ENCODE assay signal across 29 mouse cellular contexts in the genomic region with DNA sequence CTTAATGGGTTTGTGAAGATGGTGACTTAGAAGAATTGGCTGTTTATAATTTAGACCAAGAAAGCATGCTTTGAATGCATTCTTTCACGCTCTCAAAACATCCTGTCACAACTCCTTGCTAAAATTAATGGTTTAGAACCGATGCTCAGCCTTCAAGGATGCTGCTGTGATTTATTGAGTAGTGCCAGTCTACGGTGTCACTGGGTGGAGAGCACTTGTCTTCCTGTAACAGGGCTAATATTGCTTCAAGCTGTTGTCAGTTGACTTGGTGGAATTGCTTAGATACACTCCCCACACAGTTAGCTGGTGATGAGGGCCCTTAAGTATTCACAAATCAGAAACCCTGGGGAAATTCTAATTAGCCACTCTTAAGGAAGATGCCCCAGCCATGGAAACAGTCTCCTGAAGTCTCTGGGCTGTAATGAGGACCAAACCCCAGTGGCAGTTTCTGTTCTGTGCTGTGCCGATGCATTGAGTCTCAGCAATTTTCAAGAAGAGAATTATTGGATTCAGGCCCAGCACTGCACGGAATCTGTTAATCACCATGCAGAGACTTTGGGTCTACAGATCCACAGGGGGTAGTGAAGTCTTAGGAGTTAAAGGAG. TPM values are rescaled to one million over a fixed set of nuclear protein-coding genes. Genes with fewer than 3 reads are reported as not detected.
DNase-seq lines count a peak whose midpoint lies in the region; ATAC-seq and TF ChIP-seq lines count a peak whose summit lies in the region.
"Had no signal": no experiment of that assay in that cellular context is flagged by ENCODE, and none has a peak within 500 bp of the region (broad histone marks: within the 10 kb centered on the region; RNA-seq: fewer than 3 reads in every experiment).

No protein-coding gene starts in this region.

- H3K9ac ChIP-seq in forebrain, embryonic 14.5 days (ENCODE audit: low read length): no peak overlapping the region
- H3K9ac ChIP-seq in forebrain, embryonic 13.5 days: no peak overlapping the region
- H3K9ac ChIP-seq in kidney, embryonic 14.5 days (ENCODE audit: low read depth, low read length): no peak overlapping the region
- H3K9ac ChIP-seq in kidney, postnatal 0 days (ENCODE audit: low read depth, low read length): no peak overlapping the region
- H3K9ac ChIP-seq: embryonic facial prominence, embryonic 15.5 days; heart, embryonic 12.5 days; heart, embryonic 15.5 days; hindbrain, embryonic 15.5 days had no signal

- no peak for ATAC-seq in forebrain, embryonic 14.5 days
- no peak for ATAC-seq in forebrain, embryonic 13.5 days
- ATAC-seq in kidney, embryonic 14.5 days (ENCODE audit: low FRiP score, low TSS enrichment): peak; percentile 60; the same call in 1 of the 2 replicates
- ATAC-seq in kidney, postnatal 0 days (replicated peaks; ENCODE audit: low FRiP score, low read depth): no peak; the same call in 1 of the 2 replicates
- ATAC-seq: CD4-positive, CD25-positive, alpha-beta regulatory T cell, adult 4 months had no signal

- H3K4me3 ChIP-seq in forebrain, embryonic 14.5 days (ENCODE audit: low read depth, low read length): no peak overlapping the region
- H3K4me3 ChIP-seq in forebrain, embryonic 13.5 days: no peak overlapping the region
- no peak overlapping the region for H3K4me3 ChIP-seq in kidney, embryonic 14.5 days (ENCODE audit: low read length)
- H3K4me3 ChIP-seq in kidney, postnatal 0 days (replicated peaks; ENCODE audit: low read depth, low read length): no peak overlapping the region
- H3K4me3 ChIP-seq: embryonic facial prominence, embryonic 15.5 days; heart, embryonic 12.5 days; heart, embryonic 15.5 days; hindbrain, embryonic 10.5 days; hindbrain, embryonic 15.5 days had no signal

- H3K27ac ChIP-seq in forebrain, embryonic 14.5 days (ENCODE audit: low read depth, low read length): no peak overlapping the region
- no peak overlapping the region for H3K27ac ChIP-seq in forebrain, embryonic 13.5 days
- no peak overlapping the region for H3K27ac ChIP-seq in kidney, embryonic 14.5 days (ENCODE audit: low read depth, low read length)
- no peak overlapping the region for H3K27ac ChIP-seq in kidney, postnatal 0 days
- H3K27ac ChIP-seq: embryonic facial prominence, embryonic 15.5 days; heart, embryonic 15.5 days; hindbrain, embryonic 10.5 days; hindbrain, embryonic 15.5 days had no signal

- TF ChIP-seq CTCF in kidney, postnatal 0 days (IDR thresholded peaks at IDR 0.05; ENCODE audit: low read depth): no peak
- TF ChIP-seq CTCF in brain, embryonic 14.5 days (IDR thresholded peaks at IDR 0.05; ENCODE audit: borderline replicate concordance, extremely low read depth, insufficient read depth, insufficient read length): no peak

- DNase-seq in forebrain, embryonic 14.5 days (ENCODE audit: low spot score): peak; percentile 4
- DNase-seq in kidney, adult 8-10 months: no peak
- peak; percentile 53 for DNase-seq in kidney, postnatal 0 days (ENCODE audit: low spot score)
- DNase-seq in kidney, postnatal 25 days: no peak
- peak; percentile 52 for DNase-seq in brain, embryonic 14.5 days (ENCODE audit: low read depth)
- no peak for DNase-seq in liver
- DNase-seq: adrenal gland, adult 2 months; adrenal gland, postnatal 14 days; cerebellum, adult 11-12 months; cerebellum, adult 8-10 months; cerebellum, postnatal 10 days; cerebellum, postnatal 36 days; embryo, embryonic 11 days; gastrocnemius, postnatal 25 days; heart, adult 18-20 months; heart, postnatal 10 days; heart, postnatal 36 days had no signal

- TF ChIP-seq POLR2A in brain, embryonic 14.5 days (IDR thresholded peaks at IDR 0.05; ENCODE audit: borderline replicate concordance, extremely low read depth, insufficient read depth, insufficient read length, poor library complexity, severe bottlenecking): no peak

- no peaks in the 10 kb centered on the region for H3K27me3 ChIP-seq in forebrain, embryonic 14.5 days (replicated peaks; ENCODE audit: control insufficient read depth, insufficient read depth, low read length)
- H3K27me3 ChIP-seq in forebrain, embryonic 13.5 days: no peaks in the 10 kb centered on the region
- no peaks in the 10 kb centered on the region for H3K27me3 ChIP-seq in kidney, embryonic 14.5 days (ENCODE audit: control insufficient read depth, insufficient read depth, low read length)
- no peaks in the 10 kb centered on the region for H3K27me3 ChIP-seq in kidney, postnatal 0 days (ENCODE audit: insufficient read depth, low read length)
- H3K27me3 ChIP-seq: embryonic facial prominence, embryonic 15.5 days; heart, embryonic 12.5 days; heart, embryonic 15.5 days; hindbrain, embryonic 15.5 days had no signal

- WGBS in forebrain, embryonic 14.5 days: 51% methylated on average over 5 of the region's 5 CpGs
- WGBS in forebrain, embryonic 13.5 days: 61% methylated on average over 5 of the region's 5 CpGs
- 49% methylated on average over 5 of the region's 5 CpGs for WGBS in kidney, embryonic 14.5 days
- 52% methylated on average over 5 of the region's 5 CpGs for WGBS in kidney, postnatal 0 days

- H3K9me3 ChIP-seq in forebrain, embryonic 14.5 days (replicated peaks; ENCODE audit: control insufficient read depth, low read length): no peaks in the 10 kb centered on the region
- H3K9me3 ChIP-seq in forebrain, embryonic 13.5 days (replicated peaks): no peaks in the 10 kb centered on the region
- H3K9me3 ChIP-seq in kidney, embryonic 14.5 days (ENCODE audit: control insufficient read depth, low read length): no peaks in the 10 kb centered on the region
- no peaks in the 10 kb centered on the region for H3K9me3 ChIP-seq in kidney, postnatal 0 days (replicated peaks; ENCODE audit: low read length)
- H3K9me3 ChIP-seq: embryonic facial prominence, embryonic 15.5 days; heart, embryonic 12.5 days; heart, embryonic 15.5 days; hindbrain, embryonic 10.5 days; hindbrain, embryonic 15.5 days had no signal

- no peaks in the 10 kb centered on the region for H3K4me1 ChIP-seq in forebrain, embryonic 14.5 days (ENCODE audit: control insufficient read depth, insufficient read depth, low read length)
- 0 out of 2 replicates have a peak, but pooled peaks cover 5% of the 10 kb centered on the region for H3K4me1 ChIP-seq in forebrain, embryonic 13.5 days
- H3K4me1 ChIP-seq in kidney, embryonic 14.5 days (ENCODE audit: control insufficient read depth, insufficient read depth, low read length): no peaks in the 10 kb centered on the region
- H3K4me1 ChIP-seq in kidney, postnatal 0 days (replicated peaks; ENCODE audit: insufficient read depth, low read length): no peaks in the 10 kb centered on the region
- H3K4me1 ChIP-seq: embryonic facial prominence, embryonic 15.5 days; heart, embryonic 12.5 days; heart, embryonic 15.5 days; hindbrain, embryonic 10.5 days; hindbrain, embryonic 15.5 days had no signal

- H3K36me3 ChIP-seq in forebrain, embryonic 14.5 days (ENCODE audit: control insufficient read depth, insufficient read depth, low read length): no peaks in the 10 kb centered on the region
- H3K36me3 ChIP-seq in forebrain, embryonic 13.5 days (ENCODE audit: poor library complexity, severe bottlenecking): no peaks in the 10 kb centered on the region
- H3K36me3 ChIP-seq in kidney, embryonic 14.5 days (ENCODE audit: control insufficient read depth, insufficient read depth, low read length): no peaks in the 10 kb centered on the region
- H3K36me3 ChIP-seq in kidney, postnatal 0 days (ENCODE audit: insufficient read depth, low read length): no peaks in the 10 kb centered on the region
- H3K36me3 ChIP-seq: embryonic facial prominence, embryonic 15.5 days; heart, embryonic 12.5 days; heart, embryonic 15.5 days; hindbrain, embryonic 10.5 days; hindbrain, embryonic 15.5 days had no signal

- no peak overlapping the region for H3K4me2 ChIP-seq in forebrain, embryonic 14.5 days (ENCODE audit: low read length)
- H3K4me2 ChIP-seq in forebrain, embryonic 13.5 days: no peak overlapping the region
- H3K4me2 ChIP-seq in kidney, embryonic 14.5 days (replicated peaks; ENCODE audit: low read depth, low read length): no peak overlapping the region
- no peak overlapping the region for H3K4me2 ChIP-seq in kidney, postnatal 0 days (ENCODE audit: low read length)
- H3K4me2 ChIP-seq: embryonic facial prominence, embryonic 15.5 days; heart, embryonic 12.5 days; heart, embryonic 15.5 days; hindbrain, embryonic 15.5 days had no signal

RNA-seq across cellular contexts. Expression of a gene that starts 38.8 kb away (rescaled TPM):
- not detected in 2 replicates for polyA plus RNA-seq in forebrain, embryonic 14.5 days (2014; fragmentation: Nextera tagmentation; extraction: Ambion mirVana)
- polyA plus RNA-seq in forebrain, embryonic 13.5 days (2015; fragmentation: Nextera tagmentation; extraction: Ambion mirVana): not detected in 2 replicates
- not detected in 2 replicates for polyA plus RNA-seq in kidney, embryonic 14.5 days (2014; fragmentation: Nextera tagmentation; extraction: Ambion mirVana)
- polyA plus RNA-seq in kidney, postnatal 0 days (2015; fragmentation: Nextera tagmentation; extraction: Ambion mirVana): not detected in 2 replicates
- not detected in 2 replicates for polyA plus RNA-seq in brain, embryonic 14.5 days (2012; rRNA removed)
- polyA plus RNA-seq: adrenal gland, adult 2 months; C2C12; cortical plate, adult 2 months; embryonic facial prominence, embryonic 11.5 days; embryonic facial prominence, embryonic 15.5 days; forebrain, embryonic 11.5 days; heart, embryonic 12.5 days; heart, embryonic 15.5 days; hindbrain, embryonic 10.5 days; hindbrain, embryonic 15.5 days had no signal

Comparison
In these comparisons a context has a peak if more than half of its experiments do, and no peak if none do; other contexts are left out.
1. DNase-seq: peak in forebrain, embryonic 14.5 days (single experiment), kidney, postnatal 0 days (single experiment) and brain, embryonic 14.5 days (single experiment); none in kidney, adult 8-10 months (0 of 2), kidney, postnatal 25 days (0 of 2) and liver (single experiment).